Mouse (Mus musculus) lung, adult 18-20 months (tissue): ENCODE results near the gene Shmt1.

Source experiments
- DNase-seq, 2 experiments: peaks; one replicate each; pipeline ENCODE4 v3.0.0; 2022; ENCODE audit warnings: mixed read lengths in 2 of 2

The Shmt1 gene

GRCm38 (mm10) chr11:60790472-60790871, 21.0 kb downstream of the Shmt1 start:
- DNase-seq: no peak

DNA sequence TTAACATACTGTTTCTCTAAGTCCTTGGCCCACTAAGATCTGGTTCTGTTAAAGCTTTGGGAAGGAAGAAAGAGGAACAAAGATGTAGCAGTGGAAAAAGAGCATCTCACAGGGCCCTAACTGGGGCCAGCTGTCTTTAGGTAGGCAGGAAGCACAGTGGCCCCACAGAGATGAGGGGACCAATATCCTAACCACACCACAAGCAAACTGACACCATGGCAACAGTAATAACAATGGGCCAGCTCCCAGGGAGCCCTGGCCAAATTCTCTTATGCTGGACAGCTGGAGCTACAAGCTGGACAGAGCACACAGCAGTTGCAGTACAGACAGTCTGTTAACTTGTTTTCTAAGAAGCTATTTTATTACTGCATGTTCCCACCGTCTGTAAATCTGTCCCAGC, 23.9 kb downstream of the Shmt1 start:
- no peak for DNase-seq

GRCm38 (mm10) chr11:60784179-60784922, 27.2 kb downstream of the Shmt1 start:
- no peak for DNase-seq

GRCm38 (mm10) chr11:60779673-60780189, 31.8 kb downstream of the Shmt1 start:
- DNase-seq: no peak

GRCm38 (mm10) chr11:60777801-60778370, 33.6 kb downstream of the Shmt1 start:
- DNase-seq: no peak

DNA sequence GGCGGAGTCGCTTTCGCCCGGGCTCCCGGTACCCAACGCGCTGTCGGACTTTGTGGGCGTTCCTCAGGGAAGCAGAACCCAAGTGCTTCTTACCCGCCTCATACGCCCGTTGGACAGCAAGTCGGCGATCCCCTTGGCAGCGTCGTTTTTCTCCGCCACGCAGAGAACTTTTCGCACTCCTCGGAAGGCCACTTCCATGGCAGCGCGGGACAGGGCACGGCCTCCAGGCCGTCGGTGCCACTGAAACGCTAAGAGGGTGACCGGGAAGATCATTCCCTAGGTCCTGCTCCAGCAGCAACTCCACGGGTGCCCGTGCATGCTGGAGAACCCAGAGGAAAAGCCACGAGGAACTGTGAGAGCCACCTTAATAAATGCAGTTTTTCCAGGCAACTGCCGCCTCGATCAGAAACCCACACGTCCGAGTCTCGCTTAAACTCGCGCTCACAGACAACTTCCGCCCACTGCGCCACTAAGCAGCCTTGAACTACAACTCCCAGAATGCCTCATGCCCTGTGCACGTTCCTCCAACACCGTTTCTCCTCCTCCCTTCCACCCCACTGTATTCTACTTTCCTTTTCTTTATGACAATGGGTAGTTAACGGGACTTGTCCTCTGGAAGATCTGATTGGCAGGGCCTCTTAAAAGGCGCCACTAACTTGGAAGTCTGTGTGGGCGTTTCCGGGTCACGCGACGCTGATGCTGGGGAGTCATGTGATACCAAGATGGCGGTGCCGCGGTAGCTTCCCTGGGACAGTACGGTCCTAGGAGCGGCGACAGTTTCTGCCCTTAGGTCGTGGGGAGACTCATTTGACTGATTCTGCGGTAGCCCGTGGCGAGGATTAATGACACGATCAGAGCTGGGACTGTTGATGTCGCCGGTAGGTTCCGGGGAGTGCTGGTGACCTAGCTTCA, 34.4 kb downstream of the Shmt1 start, which contains the start of the genes Top3a and Smcr8:
Top3a (minus strand) TSS at position 537 of the 912 bp plus-strand sequence.
Smcr8 (plus strand) TSS at position 696 of the 912 bp plus-strand sequence.
- peak; percentile 88 to 91 for DNase-seq

- no peak for DNase-seq
These were observed 35.2 kb downstream of the Shmt1 start for GRCm38 (mm10) chr11:60776107-60776828.

GRCm38 (mm10) chr11:60775578-60775977, 35.9 kb downstream of the Shmt1 start:
- no peak for DNase-seq

GRCm38 (mm10) chr11:60774841-60775240, 36.7 kb downstream of the Shmt1 start:
- no peak for DNase-seq

- DNase-seq: no peak
These were observed 37.3 kb downstream of the Shmt1 start for GRCm38 (mm10) chr11:60774158-60774689.

DNA sequence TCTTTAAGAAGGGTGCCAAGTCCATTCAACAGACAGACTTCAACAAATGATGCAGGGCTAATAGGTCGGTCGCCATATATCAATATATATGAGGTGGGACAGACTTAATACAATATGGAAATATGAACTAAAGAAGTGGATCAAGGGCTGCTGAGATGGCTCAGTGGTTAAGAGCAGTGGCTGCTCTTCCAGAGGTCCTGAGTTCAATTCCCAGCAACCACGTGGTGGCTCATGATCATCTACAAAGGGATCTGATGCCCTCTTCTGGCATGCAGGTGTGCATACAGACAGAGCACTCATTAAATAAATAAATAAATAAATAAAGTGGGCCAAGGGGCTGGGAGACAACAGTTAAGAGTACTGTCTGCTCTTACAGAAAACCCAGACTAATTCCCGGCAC, 39.4 kb downstream of the Shmt1 start:
- no peak for DNase-seq

- DNase-seq: no peak
These were observed 40.7 kb downstream of the Shmt1 start for GRCm38 (mm10) chr11:60770776-60771175.

DNA sequence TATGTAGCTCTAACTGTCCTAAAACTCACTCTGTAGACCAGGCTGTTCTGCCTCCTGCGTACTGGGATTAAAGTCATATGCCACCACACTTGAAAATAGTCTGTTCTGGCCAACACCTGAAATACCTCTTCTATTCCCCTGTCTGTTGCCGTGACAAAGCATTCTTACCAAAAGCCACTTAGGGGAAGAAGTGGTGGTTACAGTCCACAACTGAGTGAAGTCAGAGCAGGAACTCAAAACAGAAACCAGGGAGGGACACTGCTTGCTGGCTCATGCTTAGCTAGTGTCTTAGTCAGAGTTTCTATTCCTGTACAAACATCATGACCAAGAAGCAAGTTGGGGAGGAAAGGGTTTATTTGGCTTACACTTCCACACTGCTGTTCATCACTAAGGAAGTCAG, 42.2 kb downstream of the Shmt1 start:
- peak in 1 of 2 experiments; percentile 42 for DNase-seq

- no peak for DNase-seq
These were observed 44.5 kb downstream of the Shmt1 start for GRCm38 (mm10) chr11:60766969-60767368.

DNA sequence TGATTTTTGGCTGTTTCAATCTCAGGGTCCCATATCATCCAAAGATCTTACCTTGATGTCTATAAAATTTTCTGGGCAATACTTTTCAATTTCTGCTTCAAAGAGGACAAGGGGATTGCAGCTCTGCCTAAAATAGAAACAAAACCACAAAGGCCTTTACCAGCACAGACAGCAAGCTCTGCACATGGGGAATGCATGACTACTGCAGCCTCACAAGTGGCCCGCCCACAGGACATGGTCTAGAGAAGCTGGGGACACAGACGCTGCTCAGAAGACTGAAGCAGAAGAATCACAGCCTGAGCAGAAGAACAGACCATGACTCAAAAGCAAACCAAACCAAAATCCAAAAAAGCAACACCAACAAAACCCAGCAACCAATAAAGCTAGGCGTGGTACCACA, 49.8 kb downstream of the Shmt1 start:
- DNase-seq: no peak

- no peak for DNase-seq
These were observed 55.9 kb downstream of the Shmt1 start for GRCm38 (mm10) chr11:60755570-60755969.

DNA sequence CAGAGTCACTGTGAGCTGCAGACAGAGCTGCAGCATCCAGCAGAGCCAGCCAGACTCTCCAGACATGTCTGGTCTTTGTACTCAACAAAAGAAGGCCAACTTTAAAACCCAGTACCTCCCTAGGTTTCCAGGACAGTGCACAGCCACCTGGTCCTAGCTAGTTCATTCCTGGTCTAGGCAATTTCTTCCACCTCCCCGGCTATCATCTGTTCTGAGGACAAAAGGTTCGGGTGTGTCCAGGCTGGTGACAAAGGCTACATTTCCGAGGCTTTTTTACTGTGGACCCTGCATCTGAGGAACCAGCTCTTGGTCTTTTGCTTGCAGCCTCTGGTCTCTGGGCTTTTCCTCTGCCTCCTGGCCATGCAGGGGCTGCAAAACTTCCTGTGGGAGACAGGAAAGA, 71.2 kb downstream of the Shmt1 start:
- DNase-seq: no peak
